Mouse (Mus musculus): ENCODE data around the gene Dhx29. TPM values are rescaled to one million over a fixed set of nuclear protein-coding genes. Genes with fewer than 3 reads are reported as not detected.

Gene Dhx29
- polyA plus RNA-seq, 1 experiment, result 2.1 TPM

DNA sequence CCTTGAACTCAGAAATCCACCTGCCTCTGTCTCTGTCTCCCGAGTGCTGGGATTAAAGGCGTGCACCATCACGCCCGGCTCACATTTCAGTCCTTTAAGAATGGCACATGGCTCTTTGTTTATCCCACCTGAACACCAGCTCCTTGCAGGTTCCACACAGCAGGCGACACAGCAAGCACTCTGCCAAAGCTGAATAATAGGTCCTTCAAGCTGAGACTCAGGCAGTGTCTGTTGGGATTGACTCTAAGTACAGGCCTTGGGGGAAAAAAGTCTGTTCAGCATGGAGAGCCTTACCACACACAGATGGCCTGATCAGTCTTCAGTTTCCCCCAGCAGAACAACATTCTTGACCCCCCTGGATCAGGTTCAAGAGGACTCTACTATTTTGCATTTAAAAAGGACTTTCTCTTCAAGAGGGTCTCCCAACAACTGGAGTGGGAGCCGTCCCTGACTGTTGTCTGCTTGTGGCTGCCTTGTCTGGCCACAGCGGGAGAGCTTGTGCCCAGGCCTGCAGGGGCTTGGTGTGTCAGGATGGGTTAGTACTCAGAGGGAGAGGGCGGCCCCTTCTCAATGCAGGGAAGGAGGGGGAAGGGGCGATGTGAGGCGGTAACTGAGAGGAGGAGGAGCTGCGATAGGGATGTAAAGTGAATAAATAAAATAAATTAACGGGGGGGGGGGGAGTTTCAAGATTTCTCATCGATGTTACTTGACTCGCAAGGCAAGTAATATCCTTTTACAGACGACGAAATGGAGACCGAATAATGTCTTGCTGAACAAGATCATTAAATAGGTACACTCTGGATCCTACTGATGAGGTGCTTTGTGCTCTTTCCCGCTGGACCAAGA is 58.6 kb downstream of the Dhx29 start:
- DNase-seq (ENCODE audit: low read depth in 1 of 2, low spot score in 2 of 2), result no peak
- no peak for TF ChIP-seq CTCF (IDR thresholded peaks at IDR 0.05; ENCODE audit: extremely low read depth, insufficient read depth, insufficient read length, insufficient replicate concordance)
- no peak for TF ChIP-seq POLR2A (IDR thresholded peaks at IDR 0.05; ENCODE audit: low read depth, low read length)
- peaks cover 26% of the 10 kb centered on the region for H3K27me3 ChIP-seq (ENCODE audit: control insufficient read depth, insufficient read depth, low read length)
- WGBS, result 34% methylated on average over 18 of the region's 18 CpGs
- no peak overlapping the region for H3K27ac ChIP-seq (ENCODE audit: insufficient read depth, low read length)
- H3K4me3 ChIP-seq (ENCODE audit: extremely low read depth, insufficient read depth, insufficient read length), result no peak overlapping the region
- peaks cover 15% of the 10 kb centered on the region for H3K4me1 ChIP-seq (ENCODE audit: control insufficient read depth, insufficient read depth, insufficient read length)
- no peaks in the 10 kb centered on the region for H3K36me3 ChIP-seq (ENCODE audit: control insufficient read depth, insufficient read depth, low read length)

DNA sequence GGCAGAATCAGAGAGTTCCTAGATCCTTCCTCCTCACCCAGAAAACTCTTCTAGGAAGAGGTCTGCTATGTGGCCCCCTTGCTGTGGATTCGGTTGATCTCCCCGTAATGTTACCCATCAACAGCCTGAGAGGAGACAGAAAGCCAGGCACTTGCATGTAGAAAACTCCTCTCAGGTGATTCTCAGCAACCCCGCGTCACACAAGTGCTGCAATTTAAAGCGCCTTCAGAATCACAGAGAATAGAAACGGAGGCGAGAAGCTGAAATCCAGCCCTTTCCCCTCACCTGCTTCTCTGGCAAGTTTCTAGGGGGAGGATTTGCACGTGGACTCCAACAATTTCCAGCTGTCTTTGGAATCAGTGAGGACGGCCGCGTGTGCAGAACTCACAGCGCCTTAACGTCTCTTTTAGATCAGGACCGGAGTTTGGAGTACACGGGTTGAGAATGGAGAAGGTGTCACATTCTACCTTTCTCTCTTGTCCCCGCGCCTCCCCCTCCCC is 59.2 kb downstream of the Dhx29 start:
- Histone ChIP-seq H3K27ac (ENCODE audit: insufficient read depth, low read length) (no peak overlapping the region), H3K4me3 (ENCODE audit: extremely low read depth, insufficient read depth, insufficient read length) (no peak overlapping the region), H3K36me3 (ENCODE audit: control insufficient read depth, insufficient read depth, low read length) (no peaks in the 10 kb centered on the region), H3K27me3 (ENCODE audit: control insufficient read depth, insufficient read depth, low read length) (peaks cover 28% of the 10 kb centered on the region), H3K4me1 (ENCODE audit: control insufficient read depth, insufficient read depth, insufficient read length) (peaks cover 15% of the 10 kb centered on the region)
- no peak for TF ChIP-seq CTCF (IDR thresholded peaks at IDR 0.05; ENCODE audit: extremely low read depth, insufficient read depth, insufficient read length, insufficient replicate concordance)
- no peak for TF ChIP-seq POLR2A (IDR thresholded peaks at IDR 0.05; ENCODE audit: low read depth, low read length)
- whole genome bisulfite sequencing, result 6% methylated on average over 17 of the region's 17 CpGs
- no peak for DNase-seq (ENCODE audit: low read depth in 1 of 2, low spot score in 2 of 2)

DNA sequence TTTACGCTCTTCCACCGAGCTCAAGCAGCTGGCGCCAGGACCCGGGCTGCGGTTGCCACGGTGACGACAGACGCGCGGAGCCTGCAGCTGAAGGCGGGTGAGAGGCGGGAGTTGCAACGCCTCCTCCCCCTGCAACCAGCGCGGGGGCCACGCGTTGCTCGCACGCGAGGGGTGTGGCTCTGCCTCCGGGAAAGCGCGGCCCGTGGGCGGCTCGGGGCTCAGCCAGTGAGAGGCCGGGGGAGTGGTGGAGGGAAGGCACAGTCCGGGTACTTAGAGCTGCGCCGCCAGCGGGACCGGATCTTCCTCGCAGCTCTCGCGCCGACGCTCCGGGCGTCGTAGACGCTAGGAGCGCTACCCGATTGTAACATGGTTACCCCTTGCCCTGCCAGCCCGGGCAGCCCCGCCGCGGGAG is 60.3 kb downstream of the Dhx29 start, which contains the start of gene Ccno:
Ccno (plus strand) TSS at position 271 of the 412 bp plus-strand sequence.
- Histone ChIP-seq H3K27me3 (ENCODE audit: control insufficient read depth, insufficient read depth, low read length) (peaks cover 28% of the 10 kb centered on the region), H3K27ac (ENCODE audit: insufficient read depth, low read length) (no peak within 1 kb of the TSS), H3K4me3 (ENCODE audit: extremely low read depth, insufficient read depth, insufficient read length) (peak within 1 kb of the TSS; percentile 55), H3K4me1 (ENCODE audit: control insufficient read depth, insufficient read depth, insufficient read length) (peaks cover 15% of the 10 kb centered on the region), H3K36me3 (ENCODE audit: control insufficient read depth, insufficient read depth, low read length) (no peaks in the 10 kb centered on the region)
- WGBS, result 1% methylated on average over 46 of the region's 47 CpGs
- DNase-seq (ENCODE audit: low read depth in 1 of 2, low spot score in 2 of 2), result peak; percentile 71 to 81
- TF ChIP-seq CTCF (IDR thresholded peaks at IDR 0.05; ENCODE audit: extremely low read depth, insufficient read depth, insufficient read length, insufficient replicate concordance), result no peak
- peak; percentile 43 for TF ChIP-seq POLR2A (IDR thresholded peaks at IDR 0.05; ENCODE audit: low read depth, low read length)

DNA sequence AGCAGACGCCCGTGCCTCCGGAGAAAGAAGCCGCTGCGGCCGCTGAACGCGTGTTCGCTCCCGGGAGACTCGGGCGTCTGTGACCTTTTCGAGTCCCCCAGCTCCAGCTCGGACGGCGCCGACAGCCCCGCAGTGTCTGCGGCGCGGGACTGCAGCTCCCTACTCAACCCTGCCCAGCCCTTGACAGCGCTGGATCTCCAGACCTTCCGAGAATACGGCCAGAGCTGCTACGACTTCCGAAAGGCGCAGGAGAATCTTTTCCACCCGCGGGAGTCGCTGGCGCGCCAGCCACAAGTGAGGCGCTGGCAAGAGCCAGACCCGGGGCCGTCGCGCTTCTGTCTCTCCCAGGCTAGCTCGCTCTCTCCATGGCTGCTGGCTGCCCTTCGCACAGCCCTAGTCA is 60.7 kb downstream of the Dhx29 start:
- peaks cover 28% of the 10 kb centered on the region for H3K27me3 ChIP-seq (ENCODE audit: control insufficient read depth, insufficient read depth, low read length)
- WGBS, result under 1% methylated on average over 39 of the region's 39 CpGs
- peaks cover 15% of the 10 kb centered on the region for H3K4me1 ChIP-seq (ENCODE audit: control insufficient read depth, insufficient read depth, insufficient read length)

DNA sequence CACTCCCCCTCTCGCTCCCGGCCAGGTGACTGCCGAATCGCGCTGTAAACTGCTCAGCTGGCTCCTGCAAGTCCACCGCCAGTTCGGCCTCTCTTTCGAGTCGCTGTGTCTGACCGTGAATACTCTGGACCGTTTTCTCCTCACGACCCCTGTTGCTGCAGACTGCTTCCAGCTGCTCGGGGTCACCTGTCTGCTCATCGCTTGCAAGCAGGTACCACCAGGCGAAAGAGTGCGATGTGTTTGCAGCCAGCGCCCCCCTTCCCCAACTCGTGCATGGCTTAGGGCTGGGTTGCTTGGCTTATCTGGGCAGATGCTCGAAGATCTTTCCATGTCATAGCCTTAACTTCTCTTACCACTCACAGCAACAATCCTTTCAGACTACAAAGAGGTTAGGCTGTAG is 61.6 kb downstream of the Dhx29 start:
- 3% methylated on average over 19 of the region's 19 CpGs for WGBS
- Histone ChIP-seq H3K36me3 (ENCODE audit: control insufficient read depth, insufficient read depth, low read length) (no peaks in the 10 kb centered on the region), H3K27ac (ENCODE audit: insufficient read depth, low read length) (no peak overlapping the region), H3K4me3 (ENCODE audit: extremely low read depth, insufficient read depth, insufficient read length) (peak overlapping the region; percentile 12; the same call in 1 of the 2 replicates), H3K4me1 (ENCODE audit: control insufficient read depth, insufficient read depth, insufficient read length) (peaks cover 20% of the 10 kb centered on the region), H3K27me3 (ENCODE audit: control insufficient read depth, insufficient read depth, low read length) (peaks cover 36% of the 10 kb centered on the region)
- TF ChIP-seq POLR2A (IDR thresholded peaks at IDR 0.05; ENCODE audit: low read depth, low read length), result no peak
- no peak for TF ChIP-seq CTCF (IDR thresholded peaks at IDR 0.05; ENCODE audit: extremely low read depth, insufficient read depth, insufficient read length, insufficient replicate concordance)
- DNase-seq (ENCODE audit: low read depth in 1 of 2, low spot score in 2 of 2), result no peak

More for the DNA sequence above, 60.7 kb downstream of the Dhx29 start:
- no peak for DNase-seq (ENCODE audit: low read depth in 1 of 2, low spot score in 2 of 2)
- TF ChIP-seq POLR2A (IDR thresholded peaks at IDR 0.05; ENCODE audit: low read depth, low read length) (no peak), CTCF (IDR thresholded peaks at IDR 0.05; ENCODE audit: extremely low read depth, insufficient read depth, insufficient read length, insufficient replicate concordance) (no peak)
- H3K36me3 ChIP-seq (ENCODE audit: control insufficient read depth, insufficient read depth, low read length), result no peaks in the 10 kb centered on the region
- no peak overlapping the region for H3K27ac ChIP-seq (ENCODE audit: insufficient read depth, low read length)
- peak overlapping the region; percentile 55 for H3K4me3 ChIP-seq (ENCODE audit: extremely low read depth, insufficient read depth, insufficient read length)

DNA sequence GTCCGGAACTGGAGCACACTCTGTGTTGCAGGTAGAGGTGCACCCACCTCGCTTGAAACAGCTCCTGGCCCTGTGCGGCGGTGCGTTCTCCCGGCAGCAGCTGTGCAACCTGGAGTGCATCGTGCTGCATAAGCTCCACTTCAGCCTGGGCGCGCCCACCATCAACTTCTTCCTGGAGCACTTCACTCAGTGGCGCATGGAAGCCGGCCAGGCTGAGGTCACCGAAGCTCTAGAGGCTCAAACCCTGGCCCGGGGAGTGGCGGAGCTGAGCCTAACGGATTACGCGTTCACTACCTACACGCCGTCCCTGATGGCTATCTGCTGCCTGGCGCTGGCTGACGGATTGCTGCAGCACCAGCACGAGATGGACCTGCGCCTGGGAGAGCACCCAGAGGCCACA is 62.3 kb downstream of the Dhx29 start:
- TF ChIP-seq POLR2A (IDR thresholded peaks at IDR 0.05; ENCODE audit: low read depth, low read length) (no peak), CTCF (IDR thresholded peaks at IDR 0.05; ENCODE audit: extremely low read depth, insufficient read depth, insufficient read length, insufficient replicate concordance) (no peak)
- no peak for DNase-seq (ENCODE audit: low read depth in 1 of 2, low spot score in 2 of 2)
- 5% methylated on average over 23 of the region's 23 CpGs for WGBS
- peaks cover 39% of the 10 kb centered on the region for H3K27me3 ChIP-seq (ENCODE audit: control insufficient read depth, insufficient read depth, low read length)
- H3K27ac ChIP-seq (ENCODE audit: insufficient read depth, low read length), result no peak overlapping the region
- no peaks in the 10 kb centered on the region for H3K36me3 ChIP-seq (ENCODE audit: control insufficient read depth, insufficient read depth, low read length)
- no peak overlapping the region for H3K4me3 ChIP-seq (ENCODE audit: extremely low read depth, insufficient read depth, insufficient read length)
- peaks cover 24% of the 10 kb centered on the region for H3K4me1 ChIP-seq (ENCODE audit: control insufficient read depth, insufficient read depth, insufficient read length)

DNA sequence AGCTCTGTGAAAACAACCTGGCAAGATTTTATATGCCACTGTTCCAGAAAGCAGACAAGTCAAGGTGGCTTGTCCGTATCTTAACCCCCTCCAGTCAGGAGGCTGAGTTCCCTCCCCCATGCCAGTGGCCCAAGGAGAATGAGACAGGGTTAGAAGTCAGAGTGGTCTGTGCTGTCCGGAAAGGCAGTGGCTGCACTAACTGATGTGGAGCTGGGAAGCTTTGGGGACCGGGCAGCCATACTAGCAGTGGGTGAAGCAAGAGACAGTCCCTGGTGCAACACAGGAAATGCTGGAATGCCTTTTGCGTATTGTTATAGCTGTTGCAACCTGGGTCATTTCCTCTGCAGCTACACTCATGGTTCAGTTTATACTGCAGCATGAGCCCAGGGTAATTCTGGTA is 63.1 kb downstream of the Dhx29 start:
- peaks cover 39% of the 10 kb centered on the region for H3K27me3 ChIP-seq (ENCODE audit: control insufficient read depth, insufficient read depth, low read length)
- no peak for TF ChIP-seq POLR2A (IDR thresholded peaks at IDR 0.05; ENCODE audit: low read depth, low read length)
- TF ChIP-seq CTCF (IDR thresholded peaks at IDR 0.05; ENCODE audit: extremely low read depth, insufficient read depth, insufficient read length, insufficient replicate concordance), result no peak
- H3K36me3 ChIP-seq (ENCODE audit: control insufficient read depth, insufficient read depth, low read length), result no peaks in the 10 kb centered on the region
- WGBS, result 9% methylated on average over 4 of the region's 4 CpGs
- DNase-seq (ENCODE audit: low read depth in 1 of 2, low spot score in 2 of 2), result no peak
- no peak overlapping the region for H3K27ac ChIP-seq (ENCODE audit: insufficient read depth, low read length)
- H3K4me3 ChIP-seq (ENCODE audit: extremely low read depth, insufficient read depth, insufficient read length), result no peak overlapping the region
- peaks cover 24% of the 10 kb centered on the region for H3K4me1 ChIP-seq (ENCODE audit: control insufficient read depth, insufficient read depth, insufficient read length)

All from spleen, adult 2 months (tissue).